Comparison of ENCODE assay signal across 8 mouse cellular contexts in the genomic region with DNA sequence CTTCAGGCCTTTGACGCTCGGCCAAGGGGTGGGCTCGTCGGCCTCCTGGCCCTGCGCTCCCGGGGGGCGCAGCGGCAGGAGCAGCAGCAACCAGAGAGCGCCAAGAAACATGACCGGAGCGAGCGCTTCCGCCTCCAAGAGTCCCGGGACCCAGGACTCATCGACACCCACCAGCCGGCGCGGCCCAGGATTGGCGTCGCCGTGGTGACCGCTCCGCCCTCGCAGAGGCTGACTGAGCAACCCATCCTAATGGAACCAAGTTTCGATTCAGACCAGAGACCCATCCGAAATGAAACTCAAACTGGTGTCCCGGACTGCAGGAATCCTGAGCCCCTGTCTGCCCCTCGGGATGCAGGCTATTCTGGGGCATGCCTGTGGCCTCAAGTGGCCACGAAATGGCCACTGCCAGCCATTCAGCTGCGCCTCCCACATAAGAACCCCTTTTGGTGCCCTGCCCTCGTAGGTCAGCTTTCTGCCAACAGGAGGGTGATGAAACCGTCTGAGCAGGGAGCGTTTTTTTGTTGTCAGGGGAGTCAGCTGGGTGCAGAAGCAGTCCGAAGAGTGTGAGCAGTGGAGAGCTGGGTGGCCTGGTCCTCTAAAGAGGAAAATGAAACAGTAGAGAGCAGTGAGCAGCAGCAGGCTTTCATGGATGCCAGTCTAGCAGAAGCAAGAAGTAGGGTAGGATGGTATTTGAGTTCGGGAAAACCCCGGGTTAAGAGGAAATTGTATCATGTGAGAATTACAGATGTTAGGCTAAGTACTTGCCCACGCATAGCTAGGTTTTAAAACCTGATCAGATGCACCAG. TPM values are rescaled to one million over a fixed set of nuclear protein-coding genes. Genes with fewer than 3 reads are reported as not detected.
DNase-seq lines count a peak whose midpoint lies in the region; ATAC-seq and TF ChIP-seq lines count a peak whose summit lies in the region.

A gene (minus strand): TSS at position 162 of the 806 bp plus-strand sequence.

- no peak for TF ChIP-seq CTCF in heart, adult 2 months (IDR thresholded peaks at IDR 0.05)
- no peak for TF ChIP-seq CTCF in kidney, adult 2 months (conservative IDR thresholded peaks at IDR 0.05; ENCODE audit: insufficient read depth, insufficient read length, low read depth, low read length)

- H3K79me2 ChIP-seq in heart, adult 2 months (replicated peaks; ENCODE audit: control insufficient read depth, insufficient read depth, low read length), result no peaks in the 10 kb centered on the region

- 7% methylated on average over 37 of the region's 37 CpGs for whole genome bisulfite sequencing in embryonic facial prominence, embryonic 11.5 days
- WGBS in heart, adult 2 months, result 4% methylated on average over 37 of the region's 37 CpGs
- WGBS in kidney, adult 2 months, result 4% methylated on average over 37 of the region's 37 CpGs
- WGBS in limb, embryonic 15.5 days, result 6% methylated on average over 37 of the region's 37 CpGs
- WGBS in midbrain, embryonic 16.5 days, result 8% methylated on average over 37 of the region's 37 CpGs

- peak; percentile 51 for ATAC-seq in embryonic facial prominence, embryonic 11.5 days (replicated peaks; ENCODE audit: insufficient number of reproducible peaks, low FRiP score, low TSS enrichment, low read depth)
- peak; percentile 77 for ATAC-seq in limb, embryonic 15.5 days (ENCODE audit: insufficient number of reproducible peaks, low FRiP score, low TSS enrichment, low read depth)
- ATAC-seq in midbrain, embryonic 16.5 days, result peak; percentile 52

- intact Hi-C loops in heart, adult 2 months (cut with DNase I), result no loop called here

- H3K36me3 ChIP-seq in embryonic facial prominence, embryonic 11.5 days (replicated peaks; ENCODE audit: control insufficient read depth, insufficient read depth, low read depth, low read length), result no peaks in the 10 kb centered on the region
- H3K36me3 ChIP-seq in heart, adult 2 months (ENCODE audit: control insufficient read depth, insufficient read depth, low read length), result no peaks in the 10 kb centered on the region
- H3K36me3 ChIP-seq in kidney, adult 2 months (ENCODE audit: control insufficient read depth, insufficient read depth, low read length), result no peaks in the 10 kb centered on the region
- peaks cover 4% of the 10 kb centered on the region; the same call in 1 of the 2 replicates for H3K36me3 ChIP-seq in limb, embryonic 15.5 days
- H3K36me3 ChIP-seq in midbrain, embryonic 16.5 days (ENCODE audit: control insufficient read depth, insufficient read depth, low read length), result 0 out of 2 replicates have a peak, but pooled peaks cover under 1% of the 10 kb centered on the region

- H3K27ac ChIP-seq in embryonic facial prominence, embryonic 11.5 days (replicated peaks; ENCODE audit: low read depth, low read length), result no peak within 1 kb of the TSS
- peak within 1 kb of the TSS; percentile 88 for H3K27ac ChIP-seq in heart, adult 2 months
- H3K27ac ChIP-seq in kidney, adult 2 months (ENCODE audit: insufficient read depth, low read depth, low read length), result peak within 1 kb of the TSS; percentile 32
- no peak within 1 kb of the TSS for H3K27ac ChIP-seq in limb, embryonic 15.5 days
- H3K27ac ChIP-seq in midbrain, embryonic 16.5 days (ENCODE audit: low read length), result no peak within 1 kb of the TSS

- H3K9ac ChIP-seq in embryonic facial prominence, embryonic 11.5 days (replicated peaks; ENCODE audit: low read length), result peak within 1 kb of the TSS; percentile 61
- peak within 1 kb of the TSS; percentile 77 for H3K9ac ChIP-seq in heart, adult 2 months (ENCODE audit: low read depth, low read length)
- H3K9ac ChIP-seq in limb, embryonic 15.5 days, result peak within 1 kb of the TSS; percentile 57
- peak within 1 kb of the TSS; percentile 61 for H3K9ac ChIP-seq in midbrain, embryonic 16.5 days (ENCODE audit: low read depth, low read length)

- peak; percentile 63 for TF ChIP-seq POLR2A in heart, adult 2 months (IDR thresholded peaks at IDR 0.05; ENCODE audit: insufficient read depth, low read depth, low read length)
- TF ChIP-seq POLR2A in kidney, adult 2 months (IDR thresholded peaks at IDR 0.05; ENCODE audit: low read depth, low read length), result peak; percentile 13

- peak within 1 kb of the TSS; percentile 57 for H3K4me3 ChIP-seq in embryonic facial prominence, embryonic 11.5 days (ENCODE audit: low read depth, low read length)
- peak within 1 kb of the TSS; percentile 74 for H3K4me3 ChIP-seq in heart, adult 2 months
- peak within 1 kb of the TSS; percentile 73 for H3K4me3 ChIP-seq in kidney, adult 2 months (ENCODE audit: insufficient read depth, low read depth, low read length)
- peak within 1 kb of the TSS; percentile 64 for H3K4me3 ChIP-seq in limb, embryonic 15.5 days
- peak within 1 kb of the TSS; percentile 46 for H3K4me3 ChIP-seq in midbrain, embryonic 16.5 days (ENCODE audit: low read depth, low read length)

- H3K4me2 ChIP-seq in embryonic facial prominence, embryonic 11.5 days (ENCODE audit: low read depth, low read length), result peak within 1 kb of the TSS; percentile 96
- peak within 1 kb of the TSS; percentile 98 for H3K4me2 ChIP-seq in limb, embryonic 15.5 days
- H3K4me2 ChIP-seq in midbrain, embryonic 16.5 days (ENCODE audit: low read length), result peak within 1 kb of the TSS; percentile 88

- H3K4me1 ChIP-seq in embryonic facial prominence, embryonic 11.5 days (ENCODE audit: control insufficient read depth, insufficient read depth, low read length), result no peaks in the 10 kb centered on the region
- H3K4me1 ChIP-seq in heart, adult 2 months (ENCODE audit: control insufficient read depth, insufficient read depth, low read length), result peaks cover 4% of the 10 kb centered on the region
- H3K4me1 ChIP-seq in kidney, adult 2 months (ENCODE audit: control insufficient read depth, insufficient read depth, low read length), result no peaks in the 10 kb centered on the region; the same call in 1 of the 2 replicates
- peaks cover 16% of the 10 kb centered on the region for H3K4me1 ChIP-seq in limb, embryonic 15.5 days
- peaks cover 11% of the 10 kb centered on the region for H3K4me1 ChIP-seq in midbrain, embryonic 16.5 days (ENCODE audit: control insufficient read depth, insufficient read depth, low read length)

- no peaks in the 10 kb centered on the region for H3K9me3 ChIP-seq in embryonic facial prominence, embryonic 11.5 days (replicated peaks; ENCODE audit: control insufficient read depth, low read length)
- H3K9me3 ChIP-seq in limb, embryonic 15.5 days, result no peaks in the 10 kb centered on the region
- no peaks in the 10 kb centered on the region for H3K9me3 ChIP-seq in midbrain, embryonic 16.5 days (replicated peaks; ENCODE audit: control insufficient read depth, low read length, poor library complexity, severe bottlenecking)

- TF ChIP-seq EP300 in heart, adult 2 months (IDR thresholded peaks at IDR 0.05; ENCODE audit: insufficient read depth, low read depth, low read length), result no peak

- peak; percentile 79 for DNase-seq in 416B (ENCODE audit: low read depth)
- DNase-seq in adrenal gland, postnatal 10 days, result peak; percentile 91
- DNase-seq in embryonic facial prominence, embryonic 11.5 days (ENCODE audit: low spot score), result peak; percentile 76
- DNase-seq in heart, adult 2 months, result peak; percentile 89 to 93
- DNase-seq in kidney, adult 2 months, result peak; percentile 91
- DNase-seq in spleen, postnatal 10 days (ENCODE audit: low spot score in 2 of 2), result peak; percentile 58 to 76

- 0 out of 2 replicates have a peak, but pooled peaks cover 2% of the 10 kb centered on the region for H3K27me3 ChIP-seq in embryonic facial prominence, embryonic 11.5 days (ENCODE audit: control insufficient read depth, insufficient read depth, low read length)
- no peaks in the 10 kb centered on the region for H3K27me3 ChIP-seq in heart, adult 2 months (ENCODE audit: control insufficient read depth, insufficient read depth, low read length)
- no peaks in the 10 kb centered on the region for H3K27me3 ChIP-seq in kidney, adult 2 months (replicated peaks; ENCODE audit: control insufficient read depth, insufficient read depth, low read length)
- no peaks in the 10 kb centered on the region for H3K27me3 ChIP-seq in limb, embryonic 15.5 days
- no peaks in the 10 kb centered on the region for H3K27me3 ChIP-seq in midbrain, embryonic 16.5 days (ENCODE audit: control insufficient read depth, insufficient read depth, low read depth, low read length)

RNA-seq across cellular contexts. Expression of the gene that starts here (rescaled TPM):
- total RNA-seq in adrenal gland, postnatal 10 days (2021), result 10 to 100 TPM; 11.6 to 15.3 TPM
- polyA plus RNA-seq in embryonic facial prominence, embryonic 11.5 days (2014; fragmentation: Nextera tagmentation; extraction: Ambion mirVana), result 3.3 and 4.0 TPM in 2 replicates
- 10 to 100 TPM in 1 of 2 experiments, 1 to 10 TPM in 1; 8.3 to 11.6 TPM for total RNA-seq in heart, adult 2 months (2021)
- polyA plus RNA-seq in heart, adult 2 months (2012; rRNA removed), result 8.9 and 11.8 TPM in 2 replicates
- 12.7 and 19.1 TPM in 2 replicates for polyA plus RNA-seq in kidney, adult 2 months (2012; rRNA removed)
- polyA plus RNA-seq in limb, embryonic 15.5 days (2015; fragmentation: Nextera tagmentation; extraction: Ambion mirVana), result 13.6 and 13.9 TPM in 2 replicates
- 2.9 and 3.1 TPM in 2 replicates for polyA plus RNA-seq in midbrain, embryonic 16.5 days (2015; fragmentation: Nextera tagmentation; extraction: Ambion mirVana)

Comparison
In these comparisons a context has a peak if more than half of its experiments do, and no peak if none do; other contexts are left out.
1. H3K27ac ChIP-seq: peak in heart, adult 2 months (single experiment) and kidney, adult 2 months (single experiment); none in embryonic facial prominence, embryonic 11.5 days (single experiment), limb, embryonic 15.5 days (single experiment) and midbrain, embryonic 16.5 days (single experiment).
2. Peak in every context shown above with its lines, with median percentiles within 50 percentile points of each other: DNase-seq, ATAC-seq, H3K4me2 ChIP-seq, H3K4me3 ChIP-seq and H3K9ac ChIP-seq.